Mouse (Mus musculus) heart, embryonic 16.5 days (tissue): ENCODE results near the gene Pelp1. TPM values are rescaled to one million over a fixed set of nuclear protein-coding genes. Genes with fewer than 3 reads are reported as not detected.

Experiments used
- ATAC-seq: fragments of 200-750 bp; cut with Nextera tagmentation; replicated peaks from 2 replicates; pipeline ENCODE4 v1.8.0; 2017; ENCODE audit warnings: moderate number of reproducible peaks; ENCODE audit not compliant: insufficient read depth, low FRiP score; ENCODE audit errors: extremely low read depth
- H3K27ac ChIP-seq: fragments of 300-500 bp; sonication (generic); 2 replicates; pipeline ENCODE4 v1.5.1; 2014; ENCODE audit warnings: mild to moderate bottlenecking, low read length, control low read depth, moderate library complexity
- H3K27me3 ChIP-seq: fragments of 300-500 bp; sonication (generic); 2 replicates; pipeline ENCODE4 v1.6.1; 2014; ENCODE audit warnings: low read length, mixed read lengths; ENCODE audit not compliant: control insufficient read depth, insufficient read depth
- H3K36me3 ChIP-seq: fragments of 300-500 bp; sonication (generic); 2 replicates; pipeline ENCODE4 v1.6.1; 2014; ENCODE audit not compliant: control insufficient read depth, insufficient read depth
- H3K4me1 ChIP-seq: fragments of 300-500 bp; sonication (generic); 2 replicates; pipeline ENCODE4 v1.6.1; 2014; ENCODE audit warnings: low read length, mixed read lengths; ENCODE audit not compliant: control insufficient read depth, insufficient read depth
- H3K4me2 ChIP-seq: fragments of 300-500 bp; sonication (generic); 2 replicates; pipeline ENCODE4 v1.6.1; 2014; ENCODE audit warnings: low read depth, mild to moderate bottlenecking, control low read depth, low read length
- H3K4me3 ChIP-seq: fragments of 300-500 bp; sonication (generic); 2 replicates; pipeline ENCODE4 v1.5.1; 2014; ENCODE audit warnings: mild to moderate bottlenecking, control low read depth, low read length
- H3K9ac ChIP-seq: fragments of 300-500 bp; sonication (generic); 2 replicates; pipeline ENCODE4 v1.6.1; 2014; ENCODE audit warnings: low read length, control low read depth
- H3K9me3 ChIP-seq: fragments of 300-500 bp; sonication (generic); replicated peaks from 2 replicates; pipeline ENCODE4 v1.6.1; 2016; ENCODE audit warnings: low read length; ENCODE audit not compliant: control insufficient read depth
- WGBS: fragments of 180-500 bp; shearing (Covaris S2); extraction: QIAGEN DNeasy Blood & Tissue Kit; methylation state at CpG from one replicate; pipeline ENCODE4 v1.1.7; 2014; 5-methylcytosine and 5-hydroxymethylcytosine counted together
- polyA plus RNA-seq: library from polyadenylated mRNA; unstranded; fragments of >200 nt; fragmentation: Nextera tagmentation; extraction: Ambion mirVana; gene quantifications from 2 replicates; pipeline ENCODE4 v1.2.1, GENCODE M21; 2015

The Pelp1 gene
- 22.1 and 22.5 TPM in 2 replicates for polyA plus RNA-seq

DNA sequence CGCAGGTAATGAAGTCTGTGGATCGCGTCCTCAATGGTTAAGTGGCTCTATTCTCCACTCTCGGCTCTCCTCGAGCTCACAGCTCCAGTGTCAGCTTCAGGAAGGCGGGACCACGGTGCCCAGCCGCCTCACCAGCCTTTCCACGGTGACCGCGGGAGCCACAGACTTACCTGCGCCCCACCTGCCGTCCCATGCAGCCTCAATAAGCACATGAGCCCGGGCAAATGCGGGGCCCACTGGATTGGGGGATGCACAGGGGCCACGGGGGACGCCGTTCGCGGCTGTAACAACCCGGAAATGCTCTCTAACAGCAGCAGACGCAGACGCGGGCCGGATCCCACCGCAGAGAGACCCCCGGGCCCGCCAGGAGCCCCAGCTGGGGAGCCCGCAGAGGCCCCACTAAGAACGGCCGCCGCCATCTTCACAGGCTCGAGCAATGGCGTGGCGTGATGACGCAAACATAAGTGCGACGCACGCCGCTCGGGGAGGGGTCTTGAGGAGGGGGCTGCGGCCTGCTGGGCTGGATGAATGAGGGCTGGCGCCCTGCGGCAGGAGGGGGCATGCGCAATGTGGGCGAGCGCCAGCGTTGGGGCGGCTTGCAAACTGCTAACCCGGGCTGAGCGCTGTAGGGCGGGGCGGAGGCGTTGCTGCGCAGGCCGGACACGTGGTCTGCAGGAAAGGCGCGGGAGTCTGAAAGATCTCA, at the start of gene Pelp1:
Gene Pelp1 (minus strand): TSS at position 438 of the 703 bp plus-strand sequence.
- H3K27ac ChIP-seq = peak within 1 kb of the TSS; percentile 78
- ATAC-seq = peak; percentile 97
- no peaks in the 10 kb centered on the region for H3K27me3 ChIP-seq
- H3K9ac ChIP-seq = peak within 1 kb of the TSS; percentile 99
- H3K4me3 ChIP-seq = peak within 1 kb of the TSS; percentile 96
- H3K4me2 ChIP-seq = peak within 1 kb of the TSS; percentile 96
- 0 out of 2 replicates have a peak, but pooled peaks cover 5% of the 10 kb centered on the region for H3K36me3 ChIP-seq
- peaks cover 15% of the 10 kb centered on the region for H3K4me1 ChIP-seq
- no peaks in the 10 kb centered on the region for H3K9me3 ChIP-seq
- under 1% methylated on average over 59 of the region's 59 CpGs for WGBS

DNA sequence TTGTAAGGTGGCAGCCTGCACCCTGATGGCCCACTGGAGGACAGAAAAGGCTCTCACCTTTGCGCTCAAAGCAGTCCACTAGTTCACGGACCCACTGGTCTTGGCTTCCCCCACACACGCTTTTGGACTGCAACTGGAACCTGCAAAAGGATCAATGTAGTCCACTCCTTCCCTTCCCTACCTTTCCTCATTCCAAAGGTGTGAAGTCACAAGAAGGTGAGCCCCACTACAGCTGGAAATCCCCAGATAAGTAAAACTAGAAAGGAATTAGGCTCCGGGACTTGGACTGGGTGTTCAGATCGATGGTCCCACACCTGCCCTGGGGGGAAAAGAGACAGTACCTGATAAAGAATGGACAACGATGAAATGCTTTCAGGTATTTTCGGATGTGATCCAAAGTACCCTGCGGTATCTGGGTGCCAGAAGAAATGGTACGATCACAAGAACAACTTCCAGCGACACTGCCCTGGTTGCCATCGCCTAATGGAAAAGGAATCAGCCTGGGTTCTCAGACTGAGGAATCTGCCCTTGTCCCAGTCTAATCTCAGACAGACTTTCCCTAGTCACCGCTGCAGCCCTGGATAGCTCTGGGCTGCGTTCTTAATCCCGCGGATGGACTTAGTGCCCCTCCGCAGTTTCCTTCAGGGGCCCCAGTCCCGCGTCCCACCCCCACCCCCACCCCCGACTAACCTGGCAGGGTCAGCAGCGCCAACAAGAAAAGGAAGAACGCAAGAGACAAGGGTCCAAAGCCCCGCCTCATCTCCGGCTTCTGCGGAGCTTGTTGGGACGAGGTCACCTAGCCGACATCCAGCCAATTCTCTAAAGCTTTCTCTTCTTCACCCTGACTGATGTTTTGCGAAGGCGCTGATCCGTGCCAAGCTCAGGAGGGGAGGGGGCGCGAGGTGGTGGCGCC, 49.1 kb upstream of the Pelp1 start, which contains the start of gene Zmynd15:
Gene Zmynd15 (plus strand): TSS at position 746 of the 913 bp plus-strand sequence.
- ATAC-seq = 0 out of 2 replicates have a peak, but pooled peaks have one; percentile 2
- 14% methylated on average over 31 of the region's 32 CpGs for WGBS
- peak within 1 kb of the TSS; percentile 51; the same call in 1 of the 2 replicates for H3K27ac ChIP-seq

DNA sequence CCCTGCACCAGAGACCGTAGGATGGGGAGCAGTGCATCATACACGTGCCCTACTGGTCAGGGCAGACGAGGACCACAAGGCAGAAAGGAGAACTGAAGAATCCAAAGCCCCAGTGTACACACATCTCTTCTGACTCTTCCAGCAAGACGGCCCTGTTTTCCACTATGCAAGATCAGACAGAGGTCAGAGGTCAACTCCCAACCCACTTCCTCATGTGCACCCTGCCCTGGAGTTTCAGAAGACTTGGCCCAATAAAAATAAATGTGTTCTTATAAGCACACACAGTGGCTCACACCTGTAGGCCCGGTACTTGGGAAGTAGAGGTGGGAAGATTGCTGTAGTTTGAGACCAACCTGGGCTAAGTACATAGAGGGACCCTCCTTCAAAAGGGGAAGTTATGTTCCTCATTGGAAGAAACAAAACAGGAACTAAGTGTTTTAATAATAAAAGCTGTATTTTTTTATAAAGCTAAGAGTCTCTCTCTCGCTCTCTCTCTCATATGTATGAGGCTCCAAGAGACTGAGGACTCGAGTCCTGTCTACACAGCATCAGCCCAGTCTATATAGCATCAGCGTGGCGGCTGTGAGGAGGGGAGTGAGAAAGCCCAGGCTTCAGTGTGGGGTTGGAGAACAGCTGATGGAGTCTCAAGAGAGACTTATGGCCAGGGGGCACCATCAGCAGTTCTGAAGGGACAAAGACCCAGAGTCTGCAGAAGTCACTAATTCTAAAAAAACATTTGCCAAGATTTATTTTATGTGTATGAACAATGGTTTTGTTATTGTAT, 43.6 kb upstream of the Pelp1 start:
- Histone ChIP-seq H3K27ac (no peak overlapping the region), H3K9me3 (no peaks in the 10 kb centered on the region), H3K27me3 (peaks cover under 1% of the 10 kb centered on the region; the same call in 1 of the 2 replicates), H3K36me3 (peaks cover 2% of the 10 kb centered on the region; the same call in 1 of the 2 replicates), H3K4me2 (no peak overlapping the region), H3K4me3 (no peak overlapping the region), H3K9ac (no peak overlapping the region), H3K4me1 (peaks cover 12% of the 10 kb centered on the region)
- WGBS = 82% methylated on average over 9 of the region's 9 CpGs
- no peak for ATAC-seq

More for the DNA sequence above, 49.1 kb upstream of the Pelp1 start, which contains the start of gene Zmynd15:
- 0 out of 2 replicates have a peak, but pooled peaks cover 2% of the 10 kb centered on the region for H3K9me3 ChIP-seq
- peak within 1 kb of the TSS; percentile 76 for H3K4me3 ChIP-seq
- H3K9ac ChIP-seq = peak within 1 kb of the TSS; percentile 82
- H3K4me2 ChIP-seq = peak within 1 kb of the TSS; percentile 97
- peaks cover 7% of the 10 kb centered on the region; the same call in 1 of the 2 replicates for H3K4me1 ChIP-seq
- peaks cover 15% of the 10 kb centered on the region for H3K27me3 ChIP-seq
- H3K36me3 ChIP-seq = 0 out of 2 replicates have a peak, but pooled peaks cover 2% of the 10 kb centered on the region

DNA sequence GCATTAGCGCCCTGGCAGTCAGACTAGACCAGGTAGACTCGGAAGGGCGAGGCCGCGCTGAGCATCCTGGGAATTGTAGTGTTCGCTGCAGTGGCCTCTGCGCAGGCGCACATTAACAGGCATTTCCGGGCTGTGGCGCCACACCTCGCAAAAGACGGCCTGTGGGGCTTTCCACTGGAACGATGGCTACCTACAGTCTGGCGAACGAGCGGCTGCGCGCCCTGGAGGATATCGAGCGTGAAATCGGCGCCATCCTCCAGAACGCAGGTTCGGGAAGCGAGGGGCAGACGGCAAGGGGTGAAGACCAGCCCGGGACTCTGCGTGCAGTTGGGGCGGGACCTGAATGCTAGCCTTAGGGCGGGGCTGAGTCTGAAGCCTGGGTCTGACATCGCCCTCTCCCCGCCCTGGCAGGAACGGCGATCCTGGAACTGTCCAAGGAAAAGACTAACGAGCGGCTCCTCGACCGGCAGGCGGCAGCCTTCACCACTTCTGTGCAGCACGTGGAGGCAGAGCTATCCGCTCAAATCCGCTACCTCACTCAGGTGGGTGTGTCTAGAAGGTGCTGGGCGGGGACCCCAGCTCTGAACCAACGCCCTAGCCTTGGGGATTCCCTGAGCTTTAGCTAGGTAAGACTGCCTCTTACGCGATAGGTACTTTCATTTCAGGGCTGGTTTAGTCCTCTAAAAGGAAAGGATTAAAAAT, 42.1 kb upstream of the Pelp1 start, which contains the start of gene Med11:
Gene Med11 (plus strand): TSS at position 123 of the 702 bp plus-strand sequence.
- ATAC-seq = peak; percentile 99
- Histone ChIP-seq H3K9ac (peak within 1 kb of the TSS; percentile 93), H3K36me3 (peaks cover 2% of the 10 kb centered on the region; the same call in 1 of the 2 replicates), H3K4me1 (peaks cover 12% of the 10 kb centered on the region), H3K27ac (peak within 1 kb of the TSS; percentile 99), H3K9me3 (no peaks in the 10 kb centered on the region), H3K27me3 (no peaks in the 10 kb centered on the region), H3K4me3 (peak within 1 kb of the TSS; percentile 84), H3K4me2 (peak within 1 kb of the TSS; percentile 89)
- WGBS = under 1% methylated on average over 45 of the region's 46 CpGs

DNA sequence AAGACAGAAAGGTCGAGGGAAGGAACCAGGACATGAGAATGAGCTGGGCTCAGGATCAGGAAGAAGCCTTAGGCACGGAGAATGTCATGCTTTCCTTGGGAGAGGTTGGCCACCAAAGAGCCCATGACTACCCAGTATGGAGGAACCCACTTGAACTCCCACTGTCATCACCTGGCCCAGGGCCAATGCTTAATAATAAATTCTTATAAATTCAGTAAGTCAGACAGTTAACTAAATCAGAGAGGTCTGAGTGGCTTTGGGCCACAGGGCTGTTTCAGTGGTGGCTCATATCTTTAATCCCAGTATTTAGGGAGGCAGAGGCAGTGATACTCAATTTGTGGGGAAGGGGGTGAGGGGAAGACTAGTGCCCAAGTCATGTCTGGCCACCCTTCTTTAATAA, 41.1 kb upstream of the Pelp1 start:
- no peak overlapping the region for H3K4me2 ChIP-seq

DNA sequence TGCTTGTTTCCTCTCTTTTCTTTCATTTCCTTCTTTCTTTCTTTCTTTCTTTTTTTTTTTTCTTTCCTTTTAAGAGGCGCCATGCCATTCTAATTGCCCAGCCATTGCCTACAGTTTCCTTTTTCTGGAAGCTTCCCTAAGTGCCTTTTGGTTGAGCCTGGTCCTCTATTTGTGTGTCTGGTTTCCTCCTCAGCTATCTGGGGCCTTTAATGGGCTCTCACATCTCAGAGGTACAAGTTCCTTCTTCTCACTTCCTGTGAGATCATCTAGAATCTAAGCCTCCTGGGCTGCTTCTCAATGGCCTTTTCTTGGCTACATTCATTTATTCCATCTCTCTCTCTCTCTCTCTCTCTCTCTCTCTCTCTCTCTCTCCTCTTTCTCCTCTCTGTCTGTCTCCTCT, 37.5 kb upstream of the Pelp1 start:
- Histone ChIP-seq H3K4me1 (peaks cover 2% of the 10 kb centered on the region), H3K27ac (no peak overlapping the region), H3K36me3 (no peaks in the 10 kb centered on the region), H3K4me2 (no peak overlapping the region), H3K4me3 (no peak overlapping the region), H3K27me3 (no peaks in the 10 kb centered on the region), H3K9ac (no peak overlapping the region), H3K9me3 (no peaks in the 10 kb centered on the region)
- WGBS = 76% methylated on average over 1 of the region's 1 CpGs
- ATAC-seq = no peak

More for the DNA sequence above, 41.1 kb upstream of the Pelp1 start:
- no peaks in the 10 kb centered on the region for H3K27me3 ChIP-seq
- WGBS = 63% methylated on average over 2 of the region's 2 CpGs
- H3K9me3 ChIP-seq = no peaks in the 10 kb centered on the region
- ATAC-seq = no peak
- peaks cover 12% of the 10 kb centered on the region for H3K4me1 ChIP-seq
- H3K36me3 ChIP-seq = peaks cover 2% of the 10 kb centered on the region; the same call in 1 of the 2 replicates
- no peak overlapping the region for H3K27ac ChIP-seq
- H3K4me3 ChIP-seq = no peak overlapping the region
- no peak overlapping the region for H3K9ac ChIP-seq

DNA sequence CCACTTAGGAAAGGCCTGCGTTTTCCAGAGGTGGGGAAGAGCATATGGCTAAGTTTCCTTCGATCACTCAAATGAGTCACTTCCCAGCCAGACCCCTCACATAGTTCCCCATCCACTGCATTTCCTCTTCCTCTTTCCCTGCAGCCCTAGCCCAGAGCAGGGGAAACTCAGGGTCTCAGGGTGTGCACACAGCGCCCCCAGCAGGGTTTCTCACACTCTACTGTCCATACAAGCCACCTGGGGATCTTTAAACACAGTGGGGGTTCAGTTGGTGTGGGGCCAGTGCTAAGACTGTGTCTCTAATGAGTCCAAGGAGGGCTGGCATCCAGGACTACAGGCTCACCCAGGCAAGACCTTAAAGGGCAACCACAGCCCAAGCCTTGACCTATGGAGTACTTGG, 36.9 kb upstream of the Pelp1 start:
- H3K4me2 ChIP-seq = no peak overlapping the region
- H3K9ac ChIP-seq = no peak overlapping the region
- ATAC-seq = no peak
- H3K27ac ChIP-seq = no peak overlapping the region
- no peaks in the 10 kb centered on the region for H3K4me1 ChIP-seq
- H3K36me3 ChIP-seq = 0 out of 2 replicates have a peak, but pooled peaks cover 2% of the 10 kb centered on the region
- H3K27me3 ChIP-seq = no peaks in the 10 kb centered on the region
- H3K9me3 ChIP-seq = no peaks in the 10 kb centered on the region
- no peak overlapping the region for H3K4me3 ChIP-seq
- WGBS = 24% methylated on average over 3 of the region's 3 CpGs

DNA sequence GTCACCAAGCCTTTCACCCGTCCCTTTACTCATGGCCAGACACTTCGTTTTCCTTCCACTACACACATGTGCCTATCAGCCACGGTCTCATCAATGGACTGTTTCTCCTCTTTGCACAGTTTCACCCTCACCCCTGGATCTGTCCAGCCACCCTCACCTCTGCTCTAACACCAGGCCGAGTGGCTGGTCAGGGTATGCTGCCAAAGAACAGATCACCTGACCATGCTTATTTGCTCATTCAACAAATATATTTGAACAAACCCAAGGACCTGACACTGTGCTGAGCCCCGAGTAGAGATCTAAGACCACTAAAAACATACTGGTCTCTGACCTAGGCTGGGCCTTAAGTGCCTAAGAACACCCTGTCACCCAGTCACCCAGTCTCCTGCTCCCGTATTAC, 34.8 kb upstream of the Pelp1 start:
- no peaks in the 10 kb centered on the region for H3K4me1 ChIP-seq
- WGBS = 68% methylated on average over 6 of the region's 6 CpGs
- ATAC-seq = no peak

More for the DNA sequence above, 34.8 kb upstream of the Pelp1 start:
- Histone ChIP-seq H3K4me2 (no peak overlapping the region), H3K9me3 (no peaks in the 10 kb centered on the region), H3K27me3 (no peaks in the 10 kb centered on the region), H3K36me3 (peaks cover 8% of the 10 kb centered on the region; the same call in 1 of the 2 replicates), H3K4me3 (no peak overlapping the region), H3K9ac (no peak overlapping the region), H3K27ac (no peak overlapping the region)
